ENCODE assay signal across 8 mouse cellular contexts in the genomic region with DNA sequence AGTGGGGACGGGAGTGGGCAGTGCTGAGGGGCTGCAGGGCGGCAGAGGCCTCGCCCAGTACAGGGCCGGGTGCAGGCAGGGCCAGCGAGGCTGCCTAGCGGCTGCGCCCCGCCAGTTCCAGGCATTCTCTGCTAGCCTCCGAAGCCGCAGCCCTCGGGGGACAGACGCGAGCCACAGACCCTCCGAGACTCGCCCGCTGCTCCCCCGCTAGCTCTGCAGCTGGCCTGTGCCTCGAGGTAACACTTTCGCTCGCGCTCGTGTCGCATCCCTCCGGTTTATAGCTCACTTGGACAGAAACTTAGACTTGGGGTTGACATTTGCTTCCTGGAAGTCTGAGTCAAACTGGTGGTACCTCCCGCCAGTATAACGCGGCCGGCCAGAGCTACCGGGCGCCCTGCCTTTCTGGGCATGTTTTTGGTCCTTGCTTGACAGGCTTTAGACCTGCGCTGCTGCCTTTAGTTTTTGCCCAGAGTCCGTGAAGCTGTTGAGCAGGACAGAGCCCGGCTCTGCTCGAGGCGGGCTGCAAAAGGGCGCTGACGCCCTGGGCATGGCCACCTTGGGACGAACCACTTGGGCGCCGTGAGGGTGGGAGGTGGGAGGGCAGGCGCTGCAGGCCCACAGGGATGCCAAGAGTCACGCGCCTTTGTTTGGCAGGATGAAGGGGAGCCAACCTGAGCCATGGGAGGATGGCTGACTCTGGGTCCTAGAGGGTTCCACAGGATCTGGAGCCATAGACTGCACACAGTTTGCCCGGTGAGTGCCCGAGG. TPM values are rescaled to one million over a fixed set of nuclear protein-coding genes. Genes with fewer than 3 reads are reported as not detected.
A peak's percentile ranks its signal among the peaks of the same experiment; 100 is the strongest.
DNase-seq lines count a peak whose midpoint lies in the region; ATAC-seq and TF ChIP-seq lines count a peak whose summit lies in the region.

No protein-coding gene starts in this region.

- no peak for TF ChIP-seq CTCF in CH12.LX (conservative IDR thresholded peaks at IDR 0.05 in 1 of 2, IDR thresholded peaks at IDR 0.05 in 1 of 2; ENCODE audit: low read depth in 2 of 2, low read length in 2 of 2)
- no peak for TF ChIP-seq CTCF in liver, postnatal 0 days (IDR thresholded peaks at IDR 0.05; ENCODE audit: low read depth)

- peak overlapping the region; percentile 0; the same call in 1 of the 2 replicates for H3K27ac ChIP-seq in CH12.LX (ENCODE audit: insufficient read depth, low read depth)
- H3K27ac ChIP-seq in embryonic facial prominence, embryonic 10.5 days (replicated peaks) = peak overlapping the region; percentile 87
- H3K27ac ChIP-seq in hindbrain, embryonic 14.5 days = peak overlapping the region; percentile 87
- H3K27ac ChIP-seq in liver, postnatal 0 days (ENCODE audit: low read depth) = peak overlapping the region; percentile 97

- dilution Hi-C loops in CH12.LX (cut with MboI; ENCODE audit: extremely low pct_ligation_motif_present, extremely low pct_unique_long_range_greater_than_20kb, low sequenced_read_pairs) = no loop called here

- H3K79me2 ChIP-seq in CH12.LX (replicated peaks; ENCODE audit: control insufficient read depth, extremely low read depth, insufficient read depth, poor library complexity, severe bottlenecking) = peaks cover 16% of the 10 kb centered on the region

- H3K4me1 ChIP-seq in CH12.LX (ENCODE audit: control insufficient read depth in 1 of 2, insufficient read depth in 2 of 2) = peaks cover 11 to 51% of the 10 kb centered on the region in 2 experiments
- H3K4me1 ChIP-seq in embryonic facial prominence, embryonic 10.5 days = peaks cover 71% of the 10 kb centered on the region
- peaks cover 30% of the 10 kb centered on the region for H3K4me1 ChIP-seq in hindbrain, embryonic 14.5 days (replicated peaks; ENCODE audit: control insufficient read depth, insufficient read depth, low read length)
- peaks cover 30% of the 10 kb centered on the region for H3K4me1 ChIP-seq in liver, postnatal 0 days (ENCODE audit: insufficient read depth)

- H3K9me3 ChIP-seq in CH12.LX (replicated peaks; ENCODE audit: low read length) = no peaks in the 10 kb centered on the region
- H3K9me3 ChIP-seq in embryonic facial prominence, embryonic 10.5 days = no peaks in the 10 kb centered on the region
- no peaks in the 10 kb centered on the region for H3K9me3 ChIP-seq in hindbrain, embryonic 14.5 days (ENCODE audit: control insufficient read depth, low read length)
- no peaks in the 10 kb centered on the region for H3K9me3 ChIP-seq in liver, postnatal 0 days (ENCODE audit: low read length)

- H3K4me3 ChIP-seq in CH12.LX (replicated peaks in 1 of 3; ENCODE audit: low read depth in 2 of 3, low read length in 2 of 3, poor library complexity in 1 of 3) = peak overlapping the region; percentile 12 to 62 (median 12)
- peak overlapping the region; percentile 67 for H3K4me3 ChIP-seq in embryonic facial prominence, embryonic 10.5 days
- H3K4me3 ChIP-seq in hindbrain, embryonic 14.5 days (replicated peaks; ENCODE audit: low read length) = peak overlapping the region; percentile 46
- peak overlapping the region; percentile 68 for H3K4me3 ChIP-seq in liver, postnatal 0 days (ENCODE audit: low read depth, low read length)

- no peak for TF ChIP-seq EP300 in CH12.LX (IDR thresholded peaks at IDR 0.05; ENCODE audit: low read length)
- TF ChIP-seq EP300 in liver, postnatal 0 days (IDR thresholded peaks at IDR 0.05; ENCODE audit: low read depth) = no peak

- H3K4me2 ChIP-seq in CH12.LX (ENCODE audit: insufficient read depth, low read depth, poor library complexity, severe bottlenecking) = peak overlapping the region; percentile 23; the same call in 1 of the 2 replicates
- peak overlapping the region; percentile 55 for H3K4me2 ChIP-seq in hindbrain, embryonic 14.5 days (replicated peaks)
- H3K4me2 ChIP-seq in liver, postnatal 0 days (ENCODE audit: low read depth, low read length) = peak overlapping the region; percentile 74

- 88% methylated on average over 45 of the region's 45 CpGs for WGBS in embryonic facial prominence, embryonic 10.5 days
- WGBS in hindbrain, embryonic 14.5 days = 80% methylated on average over 45 of the region's 45 CpGs
- 86% methylated on average over 44 of the region's 45 CpGs for WGBS in liver, postnatal 0 days (ENCODE audit: insufficient replicate concordance)

- in situ Hi-C loops in CH12.LX (cut with MboI; ENCODE audit: low pct_ligation_motif_present, low pct_unique_long_range_greater_than_20kb, low sequenced_read_pairs) = no loop called here

- peaks cover 27 to 52% of the 10 kb centered on the region in 2 experiments for H3K36me3 ChIP-seq in CH12.LX (replicated peaks in 1 of 2; ENCODE audit: control insufficient read depth in 1 of 2, insufficient read depth in 1 of 2, low read length in 1 of 2)
- H3K36me3 ChIP-seq in embryonic facial prominence, embryonic 10.5 days (replicated peaks) = peaks cover 39% of the 10 kb centered on the region
- peaks cover 30% of the 10 kb centered on the region for H3K36me3 ChIP-seq in hindbrain, embryonic 14.5 days (replicated peaks; ENCODE audit: control insufficient read depth, insufficient read depth)
- peaks cover 25% of the 10 kb centered on the region for H3K36me3 ChIP-seq in liver, postnatal 0 days (replicated peaks; ENCODE audit: insufficient read depth, low read length)

- no peak for TF ChIP-seq RAD21 in CH12.LX (IDR thresholded peaks at IDR 0.05; ENCODE audit: low read depth, low read length)

- TF ChIP-seq POLR2A in CH12.LX (IDR thresholded peaks at IDR 0.05; ENCODE audit: low read depth, low read length) = no peak

- no peaks in the 10 kb centered on the region for H3K27me3 ChIP-seq in CH12.LX (replicated peaks)
- no peaks in the 10 kb centered on the region for H3K27me3 ChIP-seq in embryonic facial prominence, embryonic 10.5 days (replicated peaks; ENCODE audit: low read depth, poor library complexity, severe bottlenecking)
- no peaks in the 10 kb centered on the region for H3K27me3 ChIP-seq in hindbrain, embryonic 14.5 days (ENCODE audit: control insufficient read depth, insufficient read depth, low read length)
- H3K27me3 ChIP-seq in liver, postnatal 0 days (ENCODE audit: insufficient read depth, low read length) = no peaks in the 10 kb centered on the region

- ATAC-seq in hindbrain, embryonic 14.5 days (ENCODE audit: low FRiP score) = no peak
- ATAC-seq in liver, postnatal 0 days = no peak

- intact Hi-C loops in heart, postnatal 14 days (cut with DNase I) = no loop called here

- peak; percentile 97 for DNase-seq in heart, adult 11 months
- DNase-seq in heart, postnatal 14 days = no peak
- no peak for DNase-seq in CH12.LX (ENCODE audit: extremely low read depth)
- no peak for DNase-seq in embryonic facial prominence, embryonic 10.5 days (ENCODE audit: low spot score)
- DNase-seq in hindbrain, embryonic 14.5 days (ENCODE audit: low spot score) = no peak
- peak; percentile 23 for DNase-seq in liver, postnatal 0 days
- DNase-seq in frontal cortex, postnatal 25 days (ENCODE audit: low spot score in 2 of 2) = no peak
- no peak for DNase-seq in gastrocnemius, postnatal 4 days (ENCODE audit: low spot score in 2 of 2)

- peak overlapping the region; percentile 62 for H3K9ac ChIP-seq in CH12.LX (ENCODE audit: insufficient read depth, low read depth)
- peak overlapping the region; percentile 54 for H3K9ac ChIP-seq in hindbrain, embryonic 14.5 days
- H3K9ac ChIP-seq in liver, postnatal 0 days (replicated peaks) = peak overlapping the region; percentile 69

RNA-seq across cellular contexts. Expression of gene 1600002K03Rik, which starts 0.8 kb away (rescaled TPM):
- total RNA-seq in heart, postnatal 14 days (2021) = 1 to 10 TPM; 3.8 to 4.7 TPM
- total RNA-seq in CH12.LX (2012; rRNA removed) (30.5 and 37.7 TPM in 2 replicates), CH12.LX (2014; rRNA removed) (34.3 and 40.2 TPM in 2 replicates)
- polyA plus RNA-seq in CH12.LX (2012; ENCODE audit: insufficient read length, low read depth) = 19.3 and 21.9 TPM in 2 replicates
- polyA plus RNA-seq in embryonic facial prominence, embryonic 10.5 days (2016; fragmentation: Nextera tagmentation; extraction: Ambion mirVana) = 10.8 and 12.0 TPM in 2 replicates
- 7.0 and 7.7 TPM in 2 replicates for polyA plus RNA-seq in hindbrain, embryonic 14.5 days (2014; fragmentation: Nextera tagmentation; extraction: Ambion mirVana)
- 6.7 and 6.8 TPM in 2 replicates for polyA plus RNA-seq in liver, postnatal 0 days (2015; fragmentation: Nextera tagmentation; extraction: Ambion mirVana)
- 1 to 10 TPM; 3.4 to 3.8 TPM for total RNA-seq in gastrocnemius, postnatal 4 days (2021)

RNA-seq across cellular contexts. Expression of gene Cirbp, which starts 6.2 kb away (rescaled TPM):
- 10 to 100 TPM; 40.4 to 64.3 TPM for total RNA-seq in heart, postnatal 14 days (2021)
- 28.3 and 34.4 TPM in 2 replicates for total RNA-seq in CH12.LX (2012; rRNA removed)
- total RNA-seq in CH12.LX (2014; rRNA removed) = 27.0 and 31.9 TPM in 2 replicates
- 40.2 and 45.9 TPM in 2 replicates for polyA plus RNA-seq in CH12.LX (2012; ENCODE audit: insufficient read length, low read depth)
- polyA plus RNA-seq in embryonic facial prominence, embryonic 10.5 days (2016; fragmentation: Nextera tagmentation; extraction: Ambion mirVana) = 93.2 and 110 TPM in 2 replicates
- polyA plus RNA-seq in hindbrain, embryonic 14.5 days (2014; fragmentation: Nextera tagmentation; extraction: Ambion mirVana) = 203 and 252 TPM in 2 replicates
- 87.0 and 93.3 TPM in 2 replicates for polyA plus RNA-seq in liver, postnatal 0 days (2015; fragmentation: Nextera tagmentation; extraction: Ambion mirVana)
- 100 to 1,000 TPM; 107 to 153 TPM for total RNA-seq in gastrocnemius, postnatal 4 days (2021)

RNA-seq across cellular contexts. Expression of gene Efna2, which starts 7.3 kb away (rescaled TPM):
- total RNA-seq in heart, postnatal 14 days (2021) = 1 to 10 TPM; 1.1 to 1.4 TPM
- total RNA-seq in CH12.LX (2012; rRNA removed) (0.63 and 1.5 TPM in 2 replicates), CH12.LX (2014; rRNA removed) (0.23 and 0.34 TPM in 2 replicates)
- 0.45 and 0.86 TPM in 2 replicates for polyA plus RNA-seq in CH12.LX (2012; ENCODE audit: insufficient read length, low read depth)
- 45.2 and 50.1 TPM in 2 replicates for polyA plus RNA-seq in embryonic facial prominence, embryonic 10.5 days (2016; fragmentation: Nextera tagmentation; extraction: Ambion mirVana)
- 25.9 and 26.2 TPM in 2 replicates for polyA plus RNA-seq in hindbrain, embryonic 14.5 days (2014; fragmentation: Nextera tagmentation; extraction: Ambion mirVana)
- 0.15 and 0.18 TPM in 2 replicates for polyA plus RNA-seq in liver, postnatal 0 days (2015; fragmentation: Nextera tagmentation; extraction: Ambion mirVana)
- 1 to 10 TPM; 3.5 to 3.7 TPM for total RNA-seq in gastrocnemius, postnatal 4 days (2021)

RNA-seq across cellular contexts. Expression of gene Midn, which starts 23.9 kb away (rescaled TPM):
- 100 to 1,000 TPM; 158 to 178 TPM for total RNA-seq in heart, postnatal 14 days (2021)
- total RNA-seq in CH12.LX (2012; rRNA removed) (11.6 and 16.2 TPM in 2 replicates), CH12.LX (2014; rRNA removed) (3.9 and 4.7 TPM in 2 replicates)
- 25.2 and 33.2 TPM in 2 replicates for polyA plus RNA-seq in CH12.LX (2012; ENCODE audit: insufficient read length, low read depth)
- polyA plus RNA-seq in embryonic facial prominence, embryonic 10.5 days (2016; fragmentation: Nextera tagmentation; extraction: Ambion mirVana) = 22.2 TPM in 2 replicates
- 44.1 and 54.4 TPM in 2 replicates for polyA plus RNA-seq in hindbrain, embryonic 14.5 days (2014; fragmentation: Nextera tagmentation; extraction: Ambion mirVana)
- 3.0 and 4.3 TPM in 2 replicates for polyA plus RNA-seq in liver, postnatal 0 days (2015; fragmentation: Nextera tagmentation; extraction: Ambion mirVana)
- total RNA-seq in gastrocnemius, postnatal 4 days (2021) = 10 to 100 TPM; 67.7 to 74.0 TPM

RNA-seq across cellular contexts. Expression of gene Cbarp, which starts 31.3 kb away (rescaled TPM):
- total RNA-seq in heart, postnatal 14 days (2021) = 1 to 10 TPM; 3.0 to 3.3 TPM
- 2.3 and 2.6 TPM in 2 replicates for total RNA-seq in CH12.LX (2012; rRNA removed)
- total RNA-seq in CH12.LX (2014; rRNA removed) = 0.09 and 0.19 TPM in 2 replicates
- polyA plus RNA-seq in CH12.LX (2012; ENCODE audit: insufficient read length, low read depth) = 1.7 and 2.4 TPM in 2 replicates
- 4.9 and 8.5 TPM in 2 replicates for polyA plus RNA-seq in embryonic facial prominence, embryonic 10.5 days (2016; fragmentation: Nextera tagmentation; extraction: Ambion mirVana)
- 93.4 and 96.4 TPM in 2 replicates for polyA plus RNA-seq in hindbrain, embryonic 14.5 days (2014; fragmentation: Nextera tagmentation; extraction: Ambion mirVana)
- polyA plus RNA-seq in liver, postnatal 0 days (2015; fragmentation: Nextera tagmentation; extraction: Ambion mirVana) = 0.11 and 0.18 TPM in 2 replicates
- total RNA-seq in gastrocnemius, postnatal 4 days (2021) = 1 to 10 TPM; 2.2 to 2.7 TPM

Comparison
In these comparisons a context has a peak if more than half of its experiments do, and no peak if none do; other contexts are left out.
1. DNase-seq: peak in heart, adult 11 months (single experiment) and liver, postnatal 0 days (single experiment); none in heart, postnatal 14 days (0 of 2), CH12.LX (single experiment), embryonic facial prominence, embryonic 10.5 days (single experiment), hindbrain, embryonic 14.5 days (single experiment), frontal cortex, postnatal 25 days (0 of 2) and gastrocnemius, postnatal 4 days (0 of 2).
2. H3K27ac ChIP-seq: peak in every context shown above with its lines; median percentile 97 in liver, postnatal 0 days; 87 in embryonic facial prominence, embryonic 10.5 days; 87 in hindbrain, embryonic 14.5 days; 0 in CH12.LX.
3. H3K4me2 ChIP-seq: peak in every context shown above with its lines; median percentile 74 in liver, postnatal 0 days; 55 in hindbrain, embryonic 14.5 days; 23 in CH12.LX.
4. H3K4me3 ChIP-seq: peak in every context shown above with its lines; median percentile 68 in liver, postnatal 0 days; 67 in embryonic facial prominence, embryonic 10.5 days; 46 in hindbrain, embryonic 14.5 days; 12 in CH12.LX.
5. RNA of gene Efna2, which starts 7.3 kb away (polyA plus RNA-seq): 45.2 to 50.1 TPM in embryonic facial prominence, embryonic 10.5 days and 25.9 to 26.2 TPM in hindbrain, embryonic 14.5 days; 0.45 to 0.86 TPM in CH12.LX and 0.15 to 0.18 TPM in liver, postnatal 0 days; every median in the first group is over 10 times any median in the second.
6. Peak in every context shown above with its lines, with median percentiles within 50 percentile points of each other: H3K9ac ChIP-seq.